Mouse (Mus musculus) thymus, adult 2 months (tissue): ENCODE data around the gene Slc25a21.

Experiments used
- CTCF ChIP-seq: fragments of 200-500 bp; IDR thresholded peaks from 2 replicates; pipeline ENCODE4 v1.5.1; 2012; ENCODE audit warnings: mild to moderate bottlenecking, control low read depth, low read length, moderate library complexity, borderline replicate concordance; ENCODE audit not compliant: control insufficient read depth, poor library complexity, insufficient read depth; ENCODE audit errors: extremely low read depth
- POLR2A ChIP-seq: fragments of 200-500 bp; IDR thresholded peaks from 2 replicates; pipeline ENCODE4 v1.6.1; 2012; ENCODE audit warnings: mild to moderate bottlenecking, low read length, control low read depth, moderate library complexity; ENCODE audit not compliant: control insufficient read depth, poor library complexity, insufficient read depth; ENCODE audit errors: extremely low read depth

DNA sequence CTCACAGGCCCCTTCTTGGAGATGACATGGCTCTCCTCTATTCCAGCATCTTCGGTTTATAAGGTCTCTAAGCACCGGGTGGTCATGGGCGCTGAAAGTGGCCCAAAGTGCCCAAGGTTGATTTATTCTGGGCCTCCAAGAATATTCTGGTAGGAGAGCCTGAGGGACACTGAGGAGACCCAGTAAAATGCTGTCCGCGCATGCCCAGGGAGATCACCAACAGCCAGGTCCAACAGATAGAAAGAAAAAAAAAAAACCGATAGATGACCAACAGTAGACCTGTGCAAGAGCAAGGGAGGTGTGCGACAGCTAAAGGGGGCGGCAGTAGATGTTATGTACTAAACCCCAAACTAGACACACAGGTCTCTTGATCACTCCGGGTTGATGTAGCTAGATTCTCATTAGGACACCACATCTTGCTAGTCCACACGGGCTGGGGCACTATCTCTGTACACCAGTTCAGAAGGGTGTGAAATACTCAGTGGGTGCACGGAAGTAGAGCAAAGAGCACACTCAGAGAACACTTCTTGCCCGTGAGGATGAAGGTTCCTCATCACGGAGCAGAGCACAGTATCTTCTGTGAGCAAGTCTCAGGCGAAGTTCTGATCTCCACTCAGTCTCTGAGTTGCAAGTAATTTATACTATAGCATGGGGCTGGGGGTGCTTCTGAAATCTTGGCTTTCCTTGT is 503.7 kb downstream of the Slc25a21 start:
- TF ChIP-seq CTCF (no peak), POLR2A (no peak)
